Mouse (Mus musculus): ENCODE data around the gene G6pc3.
"Not testable (repeated sequence)": the region's sequence is repeated elsewhere in the genome, so short reads cannot be mapped to it uniquely, and the experiment has no call there.

G6pc3 gene

GRCm38 (mm10) chr11:102189461-102190436 lies at the start of gene G6pc3:
TSS of gene G6pc3 (plus strand) at chr11:102189620.
- peak; percentile 59 to 75 for DNase-seq (ENCODE audit: low read depth in 1 of 2, low spot score in 2 of 2)

GRCm38 (mm10) chr11:102140508-102140907 lies 48.9 kb upstream of the G6pc3 start:
- peak in 1 of 2 experiments; percentile 58 for DNase-seq (ENCODE audit: low read depth in 1 of 2, low spot score in 2 of 2)

GRCm38 (mm10) chr11:102142355-102142754 lies 47.1 kb upstream of the G6pc3 start:
- DNase-seq (ENCODE audit: low read depth in 1 of 2, low spot score in 2 of 2), result no peak

- no peak for DNase-seq (ENCODE audit: low read depth in 1 of 2, low spot score in 2 of 2)
Measured at GRCm38 (mm10) chr11:102144957-102145470, 44.4 kb upstream of the G6pc3 start.

GRCm38 (mm10) chr11:102145471-102146001 lies 43.9 kb upstream of the G6pc3 start, which contains the start of gene Nags:
TSS of gene Nags (plus strand) at chr11:102145513.
- no peak for DNase-seq (ENCODE audit: low read depth in 1 of 2, low spot score in 2 of 2)

GRCm38 (mm10) chr11:102146005-102146404 lies 43.4 kb upstream of the G6pc3 start:
- no peak for DNase-seq (ENCODE audit: low read depth in 1 of 2, low spot score in 2 of 2)

- DNase-seq (ENCODE audit: low read depth in 1 of 2, low spot score in 2 of 2), result no peak
Measured at GRCm38 (mm10) chr11:102146531-102146930, 42.9 kb upstream of the G6pc3 start.

- no peak for DNase-seq (ENCODE audit: low read depth in 1 of 2, low spot score in 2 of 2)
Measured at GRCm38 (mm10) chr11:102147213-102147989, 42.0 kb upstream of the G6pc3 start.

GRCm38 (mm10) chr11:102156039-102156785 lies 33.2 kb upstream of the G6pc3 start, which contains the start of gene Tmem101:
TSS of gene Tmem101 (minus strand) at chr11:102156404.
- DNase-seq (ENCODE audit: low read depth in 1 of 2, low spot score in 2 of 2), result peak; percentile 68 to 82

GRCm38 (mm10) chr11:102156786-102157089 lies 32.7 kb upstream of the G6pc3 start:
- no peak for DNase-seq (ENCODE audit: low read depth in 1 of 2, low spot score in 2 of 2)

GRCm38 (mm10) chr11:102158024-102158423 lies 31.4 kb upstream of the G6pc3 start:
- not testable (repeated sequence) for DNase-seq (ENCODE audit: low read depth in 1 of 2, low spot score in 2 of 2)

- no peak for DNase-seq (ENCODE audit: low read depth in 1 of 2, low spot score in 2 of 2)
Measured at GRCm38 (mm10) chr11:102159781-102160180, 29.6 kb upstream of the G6pc3 start.

- DNase-seq (ENCODE audit: low read depth in 1 of 2, low spot score in 2 of 2), result no peak
Measured at GRCm38 (mm10) chr11:102165971-102166722, 23.3 kb upstream of the G6pc3 start.

GRCm38 (mm10) chr11:102167539-102167938 lies 21.9 kb upstream of the G6pc3 start:
- DNase-seq (ENCODE audit: low read depth in 1 of 2, low spot score in 2 of 2), result no peak

GRCm38 (mm10) chr11:102168689-102169088 lies 20.7 kb upstream of the G6pc3 start:
- no peak for DNase-seq (ENCODE audit: low read depth in 1 of 2, low spot score in 2 of 2)

- no peak for DNase-seq (ENCODE audit: low read depth in 1 of 2, low spot score in 2 of 2)
Measured at GRCm38 (mm10) chr11:102179836-102180235, 9.6 kb upstream of the G6pc3 start.

- DNase-seq (ENCODE audit: low read depth in 1 of 2, low spot score in 2 of 2), result no peak
Measured at GRCm38 (mm10) chr11:102184253-102184645, 5.2 kb upstream of the G6pc3 start.

- DNase-seq (ENCODE audit: low read depth in 1 of 2, low spot score in 2 of 2), result peak; percentile 90 to 97
Measured at GRCm38 (mm10) chr11:102184646-102185495, 4.5 kb upstream of the G6pc3 start, which contains the start of gene Lsm12. TSS of gene Lsm12 (minus strand) at chr11:102185296.

- no peak for DNase-seq (ENCODE audit: low read depth in 1 of 2, low spot score in 2 of 2)
Measured at GRCm38 (mm10) chr11:102185677-102186076, 3.7 kb upstream of the G6pc3 start.
